Mouse (Mus musculus) CH12.LX (cell line): ENCODE data around the gene Zfp638. TPM values are rescaled to one million over a fixed set of nuclear protein-coding genes. Genes with fewer than 3 reads are reported as not detected.

Experiments
- DNase-seq: peaks from one replicate; pipeline ENCODE4 v3.0.0-alpha.2; 2013; ENCODE audit errors: extremely low read depth
- H3K27ac ChIP-seq: 2 replicates; pipeline ENCODE4 v1.5.1; 2012; ENCODE audit warnings: low read depth, mild to moderate bottlenecking, control low read depth, moderate library complexity; ENCODE audit not compliant: insufficient read depth
- H3K27me3 ChIP-seq: replicated peaks from 2 replicates; pipeline ENCODE3; 2012; ENCODE audit warnings: inconsistent platforms
- H3K36me3 ChIP-seq, 2 experiments: replicated peaks in 1 of 2; 2 replicates each; pipeline versions ENCODE3 to v1.6.1; 2012; ENCODE audit warnings: inconsistent platforms in 1 of 2, low read length in 1 of 2, mild to moderate bottlenecking in 1 of 2, mixed read lengths in 1 of 2, moderate library complexity in 1 of 2; ENCODE audit not compliant: control insufficient read depth in 1 of 2, insufficient read depth in 1 of 2
- H3K4me1 ChIP-seq, 2 experiments: 2 replicates each; pipeline ENCODE4 v1.6.1; 2012; ENCODE audit warnings: inconsistent platforms in 1 of 2, moderate library complexity in 1 of 2; ENCODE audit not compliant: insufficient read depth in 2 of 2, control insufficient read depth in 1 of 2
- H3K4me2 ChIP-seq: 2 replicates; pipeline ENCODE4 v1.6.1; 2012; ENCODE audit warnings: low read depth, mild to moderate bottlenecking, control low read depth; ENCODE audit not compliant: poor library complexity, insufficient read depth, severe bottlenecking
- H3K4me3 ChIP-seq, 3 experiments: fragments of 150-350 bp in 1 of 3; sonication (generic) in 1 of 3; replicated peaks in 1 of 3; 2 replicates each; pipeline versions ENCODE3 to v1.5.1; 2011 to 2012; ENCODE audit warnings: low read depth in 2 of 3, low read length in 2 of 3, mild to moderate bottlenecking in 2 of 3, moderate library complexity in 2 of 3, control low read depth in 1 of 3, improper control_type of control experiment in 1 of 3, inconsistent platforms in 1 of 3, mixed read lengths in 1 of 3; ENCODE audit not compliant: poor library complexity in 1 of 3
- H3K79me2 ChIP-seq: replicated peaks from 2 replicates; pipeline ENCODE4 v1.6.1; 2012; ENCODE audit warnings: mild to moderate bottlenecking, moderate library complexity; ENCODE audit not compliant: control insufficient read depth, poor library complexity, insufficient read depth, severe bottlenecking; ENCODE audit errors: extremely low read depth
- H3K9ac ChIP-seq: 2 replicates; pipeline ENCODE4 v1.6.1; 2012; ENCODE audit warnings: low read depth, mild to moderate bottlenecking, control low read depth, moderate library complexity; ENCODE audit not compliant: insufficient read depth
- H3K9me3 ChIP-seq: replicated peaks from 2 replicates; pipeline ENCODE3; 2012; ENCODE audit warnings: low read length, inconsistent platforms, mixed read lengths
- BHLHE40 ChIP-seq: IDR thresholded peaks from 2 replicates; pipeline ENCODE4 v1.6.1; 2011; ENCODE audit warnings: mild to moderate bottlenecking, low read depth, low read length, improper control_type of control experiment
- CHD1 ChIP-seq: IDR thresholded peaks from 2 replicates; pipeline ENCODE4 v1.6.1; 2012; ENCODE audit warnings: low read depth, low read length, improper control_type of control experiment, inconsistent platforms
- CTCF ChIP-seq, 2 experiments: IDR thresholded peaks in 1 of 2; conservative IDR thresholded peaks in 1 of 2; 2 replicates each; pipeline ENCODE4 v1.5.1; 2011 to 2012; ENCODE audit warnings: low read depth in 2 of 2, low read length in 2 of 2, improper control_type of control experiment in 1 of 2, inconsistent platforms in 1 of 2, mild to moderate bottlenecking in 1 of 2, moderate library complexity in 1 of 2
- E2F4 ChIP-seq: IDR thresholded peaks from 2 replicates; pipeline ENCODE4 v1.6.1; 2011; ENCODE audit warnings: low read depth, low read length, improper control_type of control experiment; ENCODE audit not compliant: insufficient replicate concordance
- GABPA ChIP-seq: IDR thresholded peaks from 2 replicates; pipeline ENCODE4 v1.6.1; 2012; ENCODE audit warnings: low read depth, low read length, improper control_type of control experiment, inconsistent platforms; ENCODE audit not compliant: insufficient replicate concordance
- HCFC1 ChIP-seq: IDR thresholded peaks from 2 replicates; pipeline ENCODE4 v1.6.1; 2012; ENCODE audit warnings: low read depth, mild to moderate bottlenecking, inconsistent platforms, low read length, improper control_type of control experiment
- JUN ChIP-seq: IDR thresholded peaks from 2 replicates; pipeline ENCODE4 v1.6.1; 2011; ENCODE audit warnings: low read depth, mild to moderate bottlenecking, low read length, improper control_type of control experiment, moderate library complexity; ENCODE audit not compliant: insufficient read depth
- JUND ChIP-seq: conservative IDR thresholded peaks from 2 replicates; pipeline ENCODE4 v1.6.1; 2011; ENCODE audit warnings: low read depth, low read length, improper control_type of control experiment
- KAT2A ChIP-seq: IDR thresholded peaks from 2 replicates; pipeline ENCODE4 v1.6.1; 2012; ENCODE audit warnings: low read length, improper control_type of control experiment, inconsistent platforms; ENCODE audit not compliant: insufficient replicate concordance
- MAFK ChIP-seq: IDR thresholded peaks from 2 replicates; pipeline ENCODE4 v1.6.1; 2011; ENCODE audit warnings: low read length, improper control_type of control experiment; ENCODE audit not compliant: insufficient replicate concordance
- MAZ ChIP-seq: IDR thresholded peaks from 2 replicates; pipeline ENCODE4 v1.6.1; 2012; ENCODE audit warnings: low read depth, mild to moderate bottlenecking, inconsistent platforms, low read length, improper control_type of control experiment, moderate library complexity
- MEF2A ChIP-seq: IDR thresholded peaks from 2 replicates; pipeline ENCODE4 v1.6.1; 2014; ENCODE audit warnings: low read depth, mild to moderate bottlenecking, inconsistent platforms, low read length, improper control_type of control experiment, borderline replicate concordance
- MXI1 ChIP-seq: IDR thresholded peaks from 2 replicates; pipeline ENCODE4 v1.6.1; 2011; ENCODE audit warnings: mild to moderate bottlenecking, low read depth, low read length, improper control_type of control experiment
- NELFE ChIP-seq: IDR thresholded peaks from 2 replicates; pipeline ENCODE4 v1.6.1; 2011; ENCODE audit warnings: low read depth, low read length, improper control_type of control experiment
- NRF1 ChIP-seq: IDR thresholded peaks from 2 replicates; pipeline ENCODE4 v1.6.1; 2014; ENCODE audit warnings: low read depth, mild to moderate bottlenecking, inconsistent platforms, low read length, improper control_type of control experiment, moderate library complexity
- PAX5 ChIP-seq: IDR thresholded peaks from 2 replicates; pipeline ENCODE4 v1.6.1; 2012; ENCODE audit warnings: low read length, inconsistent platforms, mixed read lengths
- POLR2AphosphoS2 ChIP-seq: IDR thresholded peaks from 2 replicates; pipeline ENCODE4 v1.6.1; 2011; ENCODE audit warnings: low read depth, low read length, improper control_type of control experiment
- SIN3A ChIP-seq: IDR thresholded peaks from 2 replicates; pipeline ENCODE4 v1.6.1; 2012; ENCODE audit warnings: low read length, improper control_type of control experiment, inconsistent platforms
- SMC3 ChIP-seq: IDR thresholded peaks from 2 replicates; pipeline ENCODE4 v1.6.1; 2011; ENCODE audit warnings: low read depth, low read length, improper control_type of control experiment
- TBP ChIP-seq: conservative IDR thresholded peaks from 2 replicates; pipeline ENCODE4 v1.6.1; 2011; ENCODE audit warnings: low read depth, low read length, improper control_type of control experiment
- TCF12 ChIP-seq: IDR thresholded peaks from 2 replicates; pipeline ENCODE4 v1.6.1; 2014; ENCODE audit warnings: low read depth, mild to moderate bottlenecking, inconsistent platforms, low read length, improper control_type of control experiment
- UBTF ChIP-seq: IDR thresholded peaks from 2 replicates; pipeline ENCODE4 v1.6.1; 2012; ENCODE audit warnings: low read depth, mild to moderate bottlenecking, inconsistent platforms, low read length, improper control_type of control experiment, moderate library complexity
- ZC3H11A ChIP-seq: IDR thresholded peaks from 2 replicates; pipeline ENCODE4 v1.6.1; 2012; ENCODE audit warnings: low read depth, mild to moderate bottlenecking, inconsistent platforms, low read length, improper control_type of control experiment
- ZKSCAN1 ChIP-seq: IDR thresholded peaks from 2 replicates; pipeline ENCODE4 v1.6.1; 2012; ENCODE audit warnings: low read depth, inconsistent platforms, low read length, improper control_type of control experiment, borderline replicate concordance
- dilution Hi-C: fragments of 300-500 bp; cut with MboI; formaldehyde crosslinking; loops from 2 replicates; pipeline ENCODE4 v1.14.3; 2020; ENCODE audit warnings: low sequenced_read_pairs; ENCODE audit not compliant: extremely low pct_unique_long_range_greater_than_20kb, extremely low pct_ligation_motif_present
- in situ Hi-C: fragments of 300-500 bp; cut with MboI; formaldehyde crosslinking; loops from 3 replicates; pipeline ENCODE4 v1.14.3; 2019; ENCODE audit warnings: low sequenced_read_pairs, low pct_ligation_motif_present, low pct_unique_long_range_greater_than_20kb, mixed read lengths
- polyA plus RNA-seq: library from polyadenylated mRNA; unstranded; fragments of >175 nt; gene quantifications from 2 replicates; pipeline ENCODE4 v1.2.1, GENCODE M21; 2012; ENCODE audit warnings: low read depth; ENCODE audit not compliant: insufficient read length
- total RNA-seq, 2 experiments: library from RNA; depleted of rRNA; stranded (reverse); fragments of 300-350 nt in 1 of 2; fragments of >200 nt in 1 of 2; gene quantifications; 2 replicates each; pipeline ENCODE4 v1.2.3; 2012 to 2014

The Zfp638 gene
- total and polyA plus RNA-seq, 3 experiments = 42.1 to 57.3 (median 48.0) TPM

GRCm38 (mm10) chr6:83820727-83821515, 46.0 kb upstream of the Zfp638 start:
- no peak overlapping the region for H3K27ac ChIP-seq
- peaks cover 10 to 39% of the 10 kb centered on the region in 2 experiments for H3K36me3 ChIP-seq
- TF ChIP-seq MEF2A = no peak
- no peak for TF ChIP-seq CTCF (conservative IDR thresholded peaks at IDR 0.05 in 1 of 2, IDR thresholded peaks at IDR 0.05 in 1 of 2; ENCODE audit: low read depth in 2 of 2, low read length in 2 of 2)
- TF ChIP-seq MXI1 = no peak
- TF ChIP-seq HCFC1 = no peak
- TF ChIP-seq MAFK = no peak
- TF ChIP-seq UBTF = no peak
- TF ChIP-seq TCF12 = no peak
- no peak for TF ChIP-seq JUND
- TF ChIP-seq CHD1 = no peak
- TF ChIP-seq NRF1 = no peak
- TF ChIP-seq GABPA = no peak
- no peak for TF ChIP-seq PAX5
- TF ChIP-seq SMC3 = no peak
- no peak for TF ChIP-seq TBP
- no peak for TF ChIP-seq BHLHE40
- TF ChIP-seq MAZ = no peak
- H3K79me2 ChIP-seq = peaks cover 2% of the 10 kb centered on the region
- peaks cover 0 to 11% of the 10 kb centered on the region in 2 experiments; a peak in 1 of 4 replicates for H3K4me1 ChIP-seq
- H3K27me3 ChIP-seq = no peaks in the 10 kb centered on the region
- no peak overlapping the region for H3K4me3 ChIP-seq
- no peaks in the 10 kb centered on the region for H3K9me3 ChIP-seq
- no peak overlapping the region for H3K9ac ChIP-seq
- no peak overlapping the region for H3K4me2 ChIP-seq
- dilution Hi-C loops = no loop called here
- no peak for DNase-seq
- in situ Hi-C loops = no loop called here

GRCm38 (mm10) chr6:83821856-83822255, 45.1 kb upstream of the Zfp638 start:
- Histone ChIP-seq H3K9ac (no peak overlapping the region), H3K9me3 (no peaks in the 10 kb centered on the region), H3K36me3 (peaks cover 10 to 38% of the 10 kb centered on the region in 2 experiments), H3K27me3 (no peaks in the 10 kb centered on the region), H3K27ac (no peak overlapping the region), H3K4me1 (peaks cover 0 to 11% of the 10 kb centered on the region in 2 experiments; a peak in 1 of 4 replicates), H3K4me3 (no peak overlapping the region), H3K79me2 (peaks cover 2% of the 10 kb centered on the region), H3K4me2 (no peak overlapping the region)
- in situ Hi-C loops (no loop called here), dilution Hi-C loops (no loop called here)
- no peak for DNase-seq
- TF ChIP-seq TBP (no peak), ZKSCAN1 (no peak), NELFE (no peak), SIN3A (no peak), POLR2AphosphoS2 (no peak), TCF12 (no peak), E2F4 (no peak), HCFC1 (no peak), UBTF (no peak), SMC3 (no peak), ZC3H11A (no peak), JUN (no peak), KAT2A (no peak), NRF1 (no peak), GABPA (no peak)
